Comparison of ENCODE assay signal across 8 mouse cellular contexts in the genomic region with DNA sequence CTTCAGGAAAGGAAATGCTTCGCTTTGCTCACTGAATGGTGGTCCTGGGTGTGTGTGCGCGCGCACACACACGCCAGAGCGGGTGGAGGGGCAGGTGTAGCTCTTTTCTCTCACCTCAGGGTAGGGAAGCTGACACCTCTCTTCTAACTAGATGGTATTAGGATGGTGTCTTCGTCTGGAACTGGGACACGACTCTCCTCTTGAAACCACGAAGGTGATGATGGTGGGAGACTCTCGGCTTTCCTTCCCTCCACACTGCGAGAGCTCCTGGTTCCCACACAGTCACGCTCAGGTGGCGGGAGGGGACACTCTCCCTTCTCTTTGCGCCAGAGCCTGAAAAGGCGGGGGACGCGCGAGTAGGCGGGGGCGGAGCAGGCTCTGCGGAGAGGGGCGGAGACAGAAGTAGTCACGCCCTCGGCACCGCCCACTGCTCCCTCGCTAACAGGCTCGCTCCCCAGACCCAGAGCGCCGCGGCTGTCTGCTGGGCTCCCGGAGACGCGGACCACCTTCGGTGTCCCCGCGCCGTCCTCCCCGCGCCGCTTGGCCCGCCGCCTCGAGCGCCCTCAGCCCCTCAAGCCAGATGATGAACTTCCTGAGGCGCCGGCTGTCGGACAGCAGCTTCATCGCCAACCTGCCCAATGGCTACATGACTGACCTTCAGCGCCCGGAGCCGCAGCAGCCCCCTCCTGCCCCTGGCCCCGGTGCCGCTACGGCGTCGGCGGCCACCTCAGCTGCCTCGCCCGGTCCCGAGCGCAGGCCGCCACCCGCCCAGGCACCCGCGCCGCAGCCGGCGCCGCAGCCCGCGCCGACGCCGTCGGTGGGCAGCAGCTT. TPM values are rescaled to one million over a fixed set of nuclear protein-coding genes. Genes with fewer than 3 reads are reported as not detected.
DNase-seq lines count a peak whose midpoint lies in the region; ATAC-seq lines count a peak whose summit lies in the region.

A gene (plus strand): TSS at position 402 of the 831 bp plus-strand sequence.

- peak; percentile 56 for ATAC-seq in megakaryocyte, adult 5-6 weeks (ENCODE audit: poor library complexity, severe bottlenecking)

- peak; percentile 91 for DNase-seq in adrenal gland, postnatal 10 days
- DNase-seq in embryo, embryonic 10.5 days (ENCODE audit: low spot score): peak; percentile 90
- peak; percentile 46 to 60 for DNase-seq in gastrocnemius, postnatal 36 days
- peak; percentile 72 for DNase-seq in induced T-regulatory cell, adult 2 months (ENCODE audit: low read depth)
- DNase-seq in left cerebral cortex, adult 9 months (ENCODE audit: low spot score in 2 of 2): peak; percentile 83 to 94
- DNase-seq in right cerebral cortex, postnatal 14 days: peak; percentile 92
- peak; percentile 81 for DNase-seq in urinary bladder, postnatal 14 days (ENCODE audit: low spot score)

- intact Hi-C loops in gastrocnemius, postnatal 36 days (cut with DNase I): no loop called here

RNA-seq across cellular contexts. Expression of the gene that starts here (rescaled TPM):
- 10 to 100 TPM; 23.2 to 41.1 TPM for total RNA-seq in adrenal gland, postnatal 10 days (2021)
- total RNA-seq in gastrocnemius, postnatal 36 days (2021): 1 to 10 TPM in 1 of 2 experiments, under 1 TPM in 1; 0.99 to 1.3 TPM
- total RNA-seq in megakaryocyte, adult 5-6 weeks (2015): not detected in 2 replicates
- total RNA-seq in megakaryocyte, adult 5-6 weeks (2017): not detected in 2 replicates

Comparison
In these comparisons a context has a peak if more than half of its experiments do, and no peak if none do; other contexts are left out.
1. Peak in every context shown above with its lines: DNase-seq and ATAC-seq.
2. RNA of the gene that starts here (total RNA-seq): 23.2 to 41.1 TPM in adrenal gland, postnatal 10 days; 0.99 to 1.3 TPM in gastrocnemius, postnatal 36 days and not detected in megakaryocyte, adult 5-6 weeks; every median in the first group is over 10 times any median in the second.
3. Peak in ATAC-seq in megakaryocyte, adult 5-6 weeks; RNA of the gene not detected or under 1 TPM.